19 mouse cellular contexts compared by ENCODE assay signal in the genomic region with DNA sequence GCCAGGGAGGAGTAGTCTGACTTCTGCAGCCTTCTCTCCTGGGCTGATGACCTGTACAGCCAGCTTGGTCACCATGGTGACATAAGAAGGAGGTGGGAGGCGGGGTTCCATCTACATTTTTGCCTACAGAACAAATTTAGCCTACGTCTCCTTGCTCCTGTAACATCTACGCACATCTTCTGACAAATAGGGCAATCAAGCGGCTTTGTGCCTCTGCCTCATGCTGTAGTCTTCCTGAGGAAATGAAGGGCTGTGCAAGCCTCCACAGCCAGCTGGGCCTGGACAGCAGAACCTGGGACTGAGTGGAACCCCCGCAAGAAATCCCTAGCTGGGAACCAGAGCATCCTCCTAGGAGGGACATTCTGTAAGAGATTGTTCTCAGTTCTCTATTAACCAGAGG. TPM values are rescaled to one million over a fixed set of nuclear protein-coding genes. Genes with fewer than 3 reads are reported as not detected.
DNase-seq lines count a peak whose midpoint lies in the region; ATAC-seq and TF ChIP-seq lines count a peak whose summit lies in the region.
"Had no signal": no experiment of that assay in that cellular context is flagged by ENCODE, and none has a peak within 500 bp of the region (broad histone marks: within the 10 kb centered on the region; RNA-seq: fewer than 3 reads in every experiment).

No protein-coding gene starts in this region.

- H3K4me2 ChIP-seq in kidney, embryonic 14.5 days (replicated peaks; ENCODE audit: low read depth, low read length): no peak overlapping the region
- H3K4me2 ChIP-seq: embryonic facial prominence, embryonic 12.5 days; forebrain, embryonic 13.5 days; forebrain, embryonic 15.5 days had no signal

- WGBS in kidney, embryonic 14.5 days: 93% methylated on average over 5 of the region's 5 CpGs

- H3K9ac ChIP-seq in kidney, embryonic 14.5 days (ENCODE audit: low read depth, low read length): no peak overlapping the region
- H3K9ac ChIP-seq: embryonic facial prominence, embryonic 12.5 days; forebrain, embryonic 13.5 days; forebrain, embryonic 15.5 days; forebrain, postnatal 0 days had no signal

- ATAC-seq in kidney, embryonic 14.5 days (ENCODE audit: low FRiP score, low TSS enrichment): no peak
- ATAC-seq: forebrain, embryonic 13.5 days; forebrain, embryonic 15.5 days; forebrain, postnatal 0 days had no signal

- no peak for DNase-seq in layer of hippocampus, adult 2 months (ENCODE audit: low spot score in 2 of 2)
- no peak for DNase-seq in layer of hippocampus, postnatal 36 days
- DNase-seq in right cerebral cortex, adult 18-20 months: peak; percentile 29
- no peak for DNase-seq in right cerebral cortex, postnatal 25 days
- DNase-seq: adrenal gland, adult 2 months; adrenal gland, postnatal 10 days; adrenal gland, postnatal 25 days; cerebellum, adult 11-12 months; cerebellum, adult 2 months; cerebellum, adult 9-10 months; cerebellum, postnatal 10 days; cerebellum, postnatal 25 days; forebrain, postnatal 0 days had no signal

- peak overlapping the region; percentile 36; the same call in 1 of the 2 replicates for H3K27ac ChIP-seq in layer of hippocampus, adult 2 months
- H3K27ac ChIP-seq in kidney, embryonic 14.5 days (ENCODE audit: low read depth, low read length): no peak overlapping the region
- H3K27ac ChIP-seq: embryonic facial prominence, embryonic 10.5 days; embryonic facial prominence, embryonic 12.5 days; forebrain, embryonic 13.5 days; forebrain, embryonic 15.5 days had no signal

- no peak overlapping the region for H3K4me3 ChIP-seq in layer of hippocampus, adult 2 months
- H3K4me3 ChIP-seq in kidney, embryonic 14.5 days (ENCODE audit: low read length): no peak overlapping the region
- H3K4me3 ChIP-seq: embryonic facial prominence, embryonic 10.5 days; embryonic facial prominence, embryonic 12.5 days; forebrain, embryonic 13.5 days; forebrain, embryonic 15.5 days had no signal

- TF ChIP-seq CTCF in layer of hippocampus, adult 2 months (conservative IDR thresholded peaks at IDR 0.05): no peak

- H3K36me3 ChIP-seq in kidney, embryonic 14.5 days (ENCODE audit: control insufficient read depth, insufficient read depth, low read length): no peaks in the 10 kb centered on the region
- H3K36me3 ChIP-seq: embryonic facial prominence, embryonic 10.5 days; embryonic facial prominence, embryonic 12.5 days; forebrain, embryonic 15.5 days had no signal

- H3K27me3 ChIP-seq in kidney, embryonic 14.5 days (ENCODE audit: control insufficient read depth, insufficient read depth, low read length): no peaks in the 10 kb centered on the region
- H3K27me3 ChIP-seq: embryonic facial prominence, embryonic 12.5 days; forebrain, embryonic 13.5 days; forebrain, embryonic 15.5 days had no signal

- H3K9me3 ChIP-seq in kidney, embryonic 14.5 days (ENCODE audit: control insufficient read depth, low read length): no peaks in the 10 kb centered on the region
- H3K9me3 ChIP-seq: embryonic facial prominence, embryonic 10.5 days; embryonic facial prominence, embryonic 12.5 days; forebrain, embryonic 13.5 days; forebrain, embryonic 15.5 days had no signal

- no peaks in the 10 kb centered on the region for H3K4me1 ChIP-seq in kidney, embryonic 14.5 days (ENCODE audit: control insufficient read depth, insufficient read depth, low read length)
- H3K4me1 ChIP-seq: embryonic facial prominence, embryonic 12.5 days had no signal

RNA-seq across cellular contexts. Expression of a gene that starts 35.8 kb away (rescaled TPM):
- 100 to 1,000 TPM; 135 to 141 TPM for total RNA-seq in layer of hippocampus, adult 2 months (2021)
- 100 to 1,000 TPM; 134 to 137 TPM for total RNA-seq in layer of hippocampus, postnatal 36 days (2021)
- polyA plus RNA-seq in kidney, embryonic 14.5 days (2014; fragmentation: Nextera tagmentation; extraction: Ambion mirVana): 4.9 and 6.5 TPM in 2 replicates
- total RNA-seq: MEL had no signal
